Mouse (Mus musculus): Measurements from ENCODE around the gene Senp6. TPM values are rescaled to one million over a fixed set of nuclear protein-coding genes. Genes with fewer than 3 reads are reported as not detected.

The Senp6 gene
- total RNA-seq, 1 experiment, result 86.7 TPM

GRCm38 (mm10) chr9:80157840-80158465 lies 91.2 kb downstream of the Senp6 start:
- no peak overlapping the region for H3K9ac ChIP-seq (ENCODE audit: insufficient read depth, low read depth, low read length, poor library complexity, severe bottlenecking)
- in situ Hi-C loops (cut with MboI; ENCODE audit: low sequenced_read_pairs in 2 of 2, unreplicated experiment in 2 of 2), result no loop called here
- DNase-seq (ENCODE audit: low read depth, low spot score), result no peak

GRCm38 (mm10) chr9:80158937-80159336 lies 92.2 kb downstream of the Senp6 start:
- Histone ChIP-seq H3K27ac (ENCODE audit: insufficient read depth, low read depth, low read length, poor library complexity, severe bottlenecking) (no peak overlapping the region), H3K4me1 (ENCODE audit: control insufficient read depth in 2 of 2, insufficient read depth in 2 of 2, low read length in 2 of 2, poor library complexity in 1 of 2) (0 out of 4 replicates have a peak, but pooled peaks cover 0 to 2% of the 10 kb centered on the region in 2 experiments), H3K4me3 (ENCODE audit: insufficient read depth in 1 of 2, low read depth in 1 of 2, low read length in 2 of 2, poor library complexity in 1 of 2, severe bottlenecking in 1 of 2) (no peak overlapping the region), H3K9ac (ENCODE audit: insufficient read depth, low read depth, low read length, poor library complexity, severe bottlenecking) (no peak overlapping the region), H3K36me3 (ENCODE audit: control insufficient read depth, insufficient read depth, low read length, poor library complexity, severe bottlenecking) (no peaks in the 10 kb centered on the region), H3K9me3 (ENCODE audit: control insufficient read depth, insufficient read depth, low read depth, low read length) (no peaks in the 10 kb centered on the region)
- no peak for TF ChIP-seq ZC3H11A (IDR thresholded peaks at IDR 0.05; ENCODE audit: borderline replicate concordance, low read depth, low read length)
- TF ChIP-seq ZNF384 (IDR thresholded peaks at IDR 0.05; ENCODE audit: low read depth, low read length), result no peak
- no peak for TF ChIP-seq MAFK (IDR thresholded peaks at IDR 0.05; ENCODE audit: insufficient read depth, low read depth, low read length)
- TF ChIP-seq HCFC1 (IDR thresholded peaks at IDR 0.05; ENCODE audit: borderline replicate concordance, insufficient read depth, low read length), result no peak
- TF ChIP-seq CHD2 (IDR thresholded peaks at IDR 0.05; ENCODE audit: low read depth, low read length), result no peak
- DNase-seq (ENCODE audit: low read depth, low spot score), result no peak
- in situ Hi-C loops (cut with MboI; ENCODE audit: low sequenced_read_pairs in 2 of 2, unreplicated experiment in 2 of 2), result no loop called here

More at GRCm38 (mm10) chr9:80157840-80158465, 91.2 kb downstream of the Senp6 start:
- Histone ChIP-seq H3K9me3 (ENCODE audit: control insufficient read depth, insufficient read depth, low read depth, low read length) (no peaks in the 10 kb centered on the region), H3K36me3 (ENCODE audit: control insufficient read depth, insufficient read depth, low read length, poor library complexity, severe bottlenecking) (no peaks in the 10 kb centered on the region), H3K4me1 (ENCODE audit: control insufficient read depth in 2 of 2, insufficient read depth in 2 of 2, low read length in 2 of 2, poor library complexity in 1 of 2) (0 out of 4 replicates have a peak, but pooled peaks cover 0 to 2% of the 10 kb centered on the region in 2 experiments), H3K27ac (ENCODE audit: insufficient read depth, low read depth, low read length, poor library complexity, severe bottlenecking) (no peak overlapping the region), H3K4me3 (ENCODE audit: insufficient read depth in 1 of 2, low read depth in 1 of 2, low read length in 2 of 2, poor library complexity in 1 of 2, severe bottlenecking in 1 of 2) (no peak overlapping the region)
- no peak for TF ChIP-seq ZNF384 (IDR thresholded peaks at IDR 0.05; ENCODE audit: low read depth, low read length)
- TF ChIP-seq HCFC1 (IDR thresholded peaks at IDR 0.05; ENCODE audit: borderline replicate concordance, insufficient read depth, low read length), result no peak
- no peak for TF ChIP-seq CHD2 (IDR thresholded peaks at IDR 0.05; ENCODE audit: low read depth, low read length)
- TF ChIP-seq MAFK (IDR thresholded peaks at IDR 0.05; ENCODE audit: insufficient read depth, low read depth, low read length), result no peak
- no peak for TF ChIP-seq ZC3H11A (IDR thresholded peaks at IDR 0.05; ENCODE audit: borderline replicate concordance, low read depth, low read length)

- no peaks in the 10 kb centered on the region for H3K4me1 ChIP-seq (ENCODE audit: control insufficient read depth in 2 of 2, insufficient read depth in 2 of 2, low read length in 2 of 2, poor library complexity in 1 of 2)
- H3K27ac ChIP-seq (ENCODE audit: insufficient read depth, low read depth, low read length, poor library complexity, severe bottlenecking), result no peak overlapping the region
- no peak for DNase-seq (ENCODE audit: low read depth, low spot score)
- in situ Hi-C loops (cut with MboI; ENCODE audit: low sequenced_read_pairs in 2 of 2, unreplicated experiment in 2 of 2), result no loop called here
- no peak overlapping the region for H3K9ac ChIP-seq (ENCODE audit: insufficient read depth, low read depth, low read length, poor library complexity, severe bottlenecking)
- TF ChIP-seq MAFK (IDR thresholded peaks at IDR 0.05; ENCODE audit: insufficient read depth, low read depth, low read length) (no peak), ZC3H11A (IDR thresholded peaks at IDR 0.05; ENCODE audit: borderline replicate concordance, low read depth, low read length) (no peak), HCFC1 (IDR thresholded peaks at IDR 0.05; ENCODE audit: borderline replicate concordance, insufficient read depth, low read length) (no peak), CHD2 (IDR thresholded peaks at IDR 0.05; ENCODE audit: low read depth, low read length) (no peak), ZNF384 (IDR thresholded peaks at IDR 0.05; ENCODE audit: low read depth, low read length) (no peak)
- no peak overlapping the region for H3K4me3 ChIP-seq (ENCODE audit: insufficient read depth in 1 of 2, low read depth in 1 of 2, low read length in 2 of 2, poor library complexity in 1 of 2, severe bottlenecking in 1 of 2)
- H3K9me3 ChIP-seq (ENCODE audit: control insufficient read depth, insufficient read depth, low read depth, low read length), result no peaks in the 10 kb centered on the region
- no peaks in the 10 kb centered on the region for H3K36me3 ChIP-seq (ENCODE audit: control insufficient read depth, insufficient read depth, low read length, poor library complexity, severe bottlenecking)
These were observed 94.7 kb downstream of the Senp6 start for GRCm38 (mm10) chr9:80161451-80161850.

GRCm38 (mm10) chr9:80163126-80163723 lies 96.5 kb downstream of the Senp6 start:
- no peak for DNase-seq (ENCODE audit: low read depth, low spot score)
- H3K4me1 ChIP-seq (ENCODE audit: control insufficient read depth in 2 of 2, insufficient read depth in 2 of 2, low read length in 2 of 2, poor library complexity in 1 of 2), result no peaks in the 10 kb centered on the region
- H3K9me3 ChIP-seq (ENCODE audit: control insufficient read depth, insufficient read depth, low read depth, low read length), result no peaks in the 10 kb centered on the region
- H3K27ac ChIP-seq (ENCODE audit: insufficient read depth, low read depth, low read length, poor library complexity, severe bottlenecking), result no peak overlapping the region
- no peak overlapping the region for H3K4me3 ChIP-seq (ENCODE audit: insufficient read depth in 1 of 2, low read depth in 1 of 2, low read length in 2 of 2, poor library complexity in 1 of 2, severe bottlenecking in 1 of 2)
- in situ Hi-C loops (cut with MboI; ENCODE audit: low sequenced_read_pairs in 2 of 2, unreplicated experiment in 2 of 2), result no loop called here
- H3K36me3 ChIP-seq (ENCODE audit: control insufficient read depth, insufficient read depth, low read length, poor library complexity, severe bottlenecking), result no peaks in the 10 kb centered on the region
- H3K9ac ChIP-seq (ENCODE audit: insufficient read depth, low read depth, low read length, poor library complexity, severe bottlenecking), result no peak overlapping the region
- no peak for TF ChIP-seq MAFK (IDR thresholded peaks at IDR 0.05; ENCODE audit: insufficient read depth, low read depth, low read length)
- no peak for TF ChIP-seq HCFC1 (IDR thresholded peaks at IDR 0.05; ENCODE audit: borderline replicate concordance, insufficient read depth, low read length)
- no peak for TF ChIP-seq ZNF384 (IDR thresholded peaks at IDR 0.05; ENCODE audit: low read depth, low read length)
- no peak for TF ChIP-seq CHD2 (IDR thresholded peaks at IDR 0.05; ENCODE audit: low read depth, low read length)
- TF ChIP-seq ZC3H11A (IDR thresholded peaks at IDR 0.05; ENCODE audit: borderline replicate concordance, low read depth, low read length), result no peak
